Mouse (Mus musculus) heart, adult 11 months (tissue): ENCODE data around the gene Sec24d.

ENCODE experiments used
- DNase-seq: peaks from one replicate; pipeline ENCODE4 v3.0.0; 2022

Sec24d gene

DNA sequence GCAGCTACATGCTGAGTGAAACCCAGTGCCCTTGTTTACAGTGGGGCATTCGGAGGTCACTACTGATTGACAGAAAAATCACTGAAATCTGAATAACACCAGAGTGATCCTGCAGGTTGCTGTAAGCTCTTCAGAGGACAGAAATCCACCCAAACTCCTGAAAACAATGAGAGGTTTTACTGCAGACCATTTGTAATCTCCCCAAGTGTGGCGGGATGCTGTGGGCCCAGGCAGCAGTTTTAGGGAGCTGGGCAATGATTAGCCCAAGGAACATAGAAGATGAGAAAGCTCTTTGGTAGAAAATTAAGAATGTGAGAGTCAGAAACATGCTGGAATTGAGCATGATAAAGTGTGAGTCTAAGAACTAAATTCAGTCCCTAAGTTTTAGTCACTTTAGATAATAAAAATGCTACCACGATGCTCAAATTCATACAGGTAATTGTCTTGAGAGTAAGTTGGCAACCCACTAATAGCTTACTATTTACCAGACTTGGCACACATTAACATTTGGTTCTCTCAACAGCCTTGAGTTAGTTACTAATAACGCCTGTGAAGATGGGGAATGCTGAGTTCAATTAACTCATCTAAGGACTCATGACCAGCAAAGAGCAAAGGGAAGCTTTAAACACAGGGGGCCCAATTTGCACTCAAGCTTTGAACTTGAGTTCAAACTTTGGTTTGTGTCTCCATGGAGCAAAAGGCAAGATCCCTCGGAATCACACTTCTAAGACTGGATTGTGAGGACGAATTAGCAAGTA is 144.7 kb downstream of the Sec24d start:
- no peak for DNase-seq

- DNase-seq, result no peak
Measured at GRCm38 (mm10) chr3:123413173-123413572, 145.9 kb downstream of the Sec24d start.
